Mouse (Mus musculus) thymus, adult 2 months (tissue): ENCODE measurements at regions not wholly inside any gene's neighbourhood (a gene's known extent, or its start where the extent isn't known, plus 50 kb on each side); places are given as distances from the start of the nearest gene placed in this dataset.

Experiments used
- CTCF ChIP-seq: fragments of 200-500 bp; IDR thresholded peaks from 2 replicates; pipeline ENCODE4 v1.5.1; 2012; ENCODE audit warnings: mild to moderate bottlenecking, control low read depth, low read length, moderate library complexity, borderline replicate concordance; ENCODE audit not compliant: control insufficient read depth, poor library complexity, insufficient read depth; ENCODE audit errors: extremely low read depth
- POLR2A ChIP-seq: fragments of 200-500 bp; IDR thresholded peaks from 2 replicates; pipeline ENCODE4 v1.6.1; 2012; ENCODE audit warnings: mild to moderate bottlenecking, low read length, control low read depth, moderate library complexity; ENCODE audit not compliant: control insufficient read depth, poor library complexity, insufficient read depth; ENCODE audit errors: extremely low read depth

GRCm38 (mm10) chr17:44352142-44352541 lies 163.8 kb downstream of the Clic5 start:
- TF ChIP-seq CTCF = no peak
- no peak for TF ChIP-seq POLR2A
